Mouse (Mus musculus) E14TG2a.4 (cell line): ENCODE measurements around the gene Opa1.

Experiments
- CTCF ChIP-seq: conservative IDR thresholded peaks from 2 replicates; pipeline ENCODE4 v1.5.1; 2014; ENCODE audit warnings: low read length
- NANOG ChIP-seq: IDR thresholded peaks from 2 replicates; pipeline ENCODE4 v1.6.1; 2014; ENCODE audit warnings: borderline replicate concordance, low read length, mixed read lengths
- POU5F1 ChIP-seq: IDR thresholded peaks from 2 replicates; pipeline ENCODE4 v1.6.1; 2014; ENCODE audit warnings: low read length, borderline replicate concordance

DNA sequence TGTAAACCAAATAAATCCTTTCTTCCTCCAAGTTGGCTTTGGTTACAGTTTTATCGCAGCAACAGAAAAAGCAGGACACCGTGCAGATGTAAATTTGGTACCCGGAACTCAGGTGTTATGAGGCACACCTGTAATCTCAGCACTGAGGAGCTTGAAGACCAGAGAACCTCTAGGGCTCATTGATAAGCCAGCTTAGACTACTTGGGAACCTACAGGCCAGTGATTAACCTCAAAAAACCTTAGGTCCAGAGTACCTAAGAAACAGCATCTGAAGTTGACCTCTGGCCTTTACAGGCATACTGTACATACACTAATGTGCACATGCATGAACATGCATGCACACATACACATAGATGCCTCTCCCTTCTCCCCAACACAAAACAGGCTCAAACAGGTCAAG, 94.1 kb downstream of the Opa1 start:
- TF ChIP-seq CTCF (no peak), NANOG (no peak), POU5F1 (no peak)
